ENCODE assay signal across 9 mouse cellular contexts in genomic region chr19:8965075-8965474, GRCm38 (mm10). TPM values are rescaled to one million over a fixed set of nuclear protein-coding genes. Genes with fewer than 3 reads are reported as not detected.
DNase-seq lines count a peak whose midpoint lies in the region; ATAC-seq and TF ChIP-seq lines count a peak whose summit lies in the region.
"Had no signal": no experiment of that assay in that cellular context is flagged by ENCODE, and none has a peak within 500 bp of the region (broad histone marks: within the 10 kb centered on the region; RNA-seq: fewer than 3 reads in every experiment).

No protein-coding gene starts in this region.

- H3K27ac ChIP-seq in hindbrain, embryonic 12.5 days, result no peak overlapping the region; the same call in 1 of the 2 replicates
- H3K27ac ChIP-seq in hindbrain, embryonic 16.5 days (ENCODE audit: low read depth, low read length), result no peak overlapping the region
- H3K27ac ChIP-seq in midbrain, embryonic 10.5 days (replicated peaks), result no peak overlapping the region
- no peak overlapping the region for H3K27ac ChIP-seq in midbrain, postnatal 0 days (ENCODE audit: low read depth, low read length)
- no peak overlapping the region for H3K27ac ChIP-seq in intestine, embryonic 15.5 days
- peak overlapping the region; percentile 96; the same call in 1 of the 2 replicates for H3K27ac ChIP-seq in limb, embryonic 15.5 days

- H3K27me3 ChIP-seq in hindbrain, embryonic 12.5 days, result no peaks in the 10 kb centered on the region
- H3K27me3 ChIP-seq in hindbrain, embryonic 16.5 days (replicated peaks; ENCODE audit: control insufficient read depth, insufficient read depth, low read length), result no peaks in the 10 kb centered on the region
- H3K27me3 ChIP-seq in midbrain, embryonic 10.5 days (ENCODE audit: low read depth, poor library complexity, severe bottlenecking), result no peaks in the 10 kb centered on the region
- H3K27me3 ChIP-seq in midbrain, postnatal 0 days (ENCODE audit: insufficient read depth, low read length), result no peaks in the 10 kb centered on the region
- H3K27me3 ChIP-seq in intestine, embryonic 15.5 days (replicated peaks), result no peaks in the 10 kb centered on the region
- no peaks in the 10 kb centered on the region for H3K27me3 ChIP-seq in limb, embryonic 15.5 days

- DNase-seq in midbrain, embryonic 10.5 days (ENCODE audit: low spot score), result no peak
- DNase-seq in midbrain, postnatal 0 days (ENCODE audit: low spot score), result no peak
- DNase-seq in right cerebral cortex, postnatal 25 days, result no peak
- DNase-seq in spleen, adult 18-20 months, result no peak
- DNase-seq: gastrocnemius, postnatal 25 days had no signal

- no peak for ATAC-seq in hindbrain, embryonic 12.5 days (ENCODE audit: low FRiP score)
- ATAC-seq in hindbrain, embryonic 16.5 days, result no peak
- ATAC-seq in midbrain, postnatal 0 days (ENCODE audit: low FRiP score), result no peak
- no peak for ATAC-seq in intestine, embryonic 15.5 days
- no peak for ATAC-seq in limb, embryonic 15.5 days (ENCODE audit: insufficient number of reproducible peaks, low FRiP score, low TSS enrichment, low read depth)

- H3K9ac ChIP-seq in hindbrain, embryonic 12.5 days, result peak overlapping the region; percentile 58; the same call in 1 of the 2 replicates
- H3K9ac ChIP-seq in hindbrain, embryonic 16.5 days (ENCODE audit: low read depth, low read length), result no peak overlapping the region
- no peak overlapping the region for H3K9ac ChIP-seq in midbrain, postnatal 0 days (replicated peaks; ENCODE audit: low read length, poor library complexity, severe bottlenecking)
- H3K9ac ChIP-seq in intestine, embryonic 15.5 days, result peak overlapping the region; percentile 52; the same call in 1 of the 2 replicates
- no peak overlapping the region for H3K9ac ChIP-seq in limb, embryonic 15.5 days

- TF ChIP-seq CTCF in midbrain, postnatal 0 days (IDR thresholded peaks at IDR 0.05), result no peak

- no peak overlapping the region for H3K4me2 ChIP-seq in hindbrain, embryonic 12.5 days (replicated peaks)
- no peak overlapping the region for H3K4me2 ChIP-seq in hindbrain, embryonic 16.5 days (ENCODE audit: low read length)
- no peak overlapping the region for H3K4me2 ChIP-seq in midbrain, postnatal 0 days (ENCODE audit: low read depth, low read length, poor library complexity, severe bottlenecking)
- no peak overlapping the region; the same call in 1 of the 2 replicates for H3K4me2 ChIP-seq in intestine, embryonic 15.5 days (replicated peaks)
- H3K4me2 ChIP-seq in limb, embryonic 15.5 days, result no peak overlapping the region

- WGBS in hindbrain, embryonic 12.5 days, result 84% methylated on average over 11 of the region's 11 CpGs
- WGBS in hindbrain, embryonic 16.5 days, result 92% methylated on average over 11 of the region's 11 CpGs
- 94% methylated on average over 11 of the region's 11 CpGs for WGBS in midbrain, embryonic 10.5 days
- 87% methylated on average over 11 of the region's 11 CpGs for WGBS in midbrain, postnatal 0 days
- WGBS in intestine, embryonic 15.5 days, result 84% methylated on average over 11 of the region's 11 CpGs
- WGBS in limb, embryonic 15.5 days, result 91% methylated on average over 11 of the region's 11 CpGs

- peaks cover 27% of the 10 kb centered on the region for H3K4me1 ChIP-seq in hindbrain, embryonic 12.5 days
- peaks cover 12% of the 10 kb centered on the region for H3K4me1 ChIP-seq in hindbrain, embryonic 16.5 days (ENCODE audit: control insufficient read depth, insufficient read depth, low read depth, low read length)
- peaks cover 29% of the 10 kb centered on the region for H3K4me1 ChIP-seq in midbrain, embryonic 10.5 days
- H3K4me1 ChIP-seq in midbrain, postnatal 0 days (ENCODE audit: insufficient read depth, low read length), result no peaks in the 10 kb centered on the region
- H3K4me1 ChIP-seq in intestine, embryonic 15.5 days (replicated peaks), result peaks cover 9% of the 10 kb centered on the region
- peaks cover 17% of the 10 kb centered on the region for H3K4me1 ChIP-seq in limb, embryonic 15.5 days

- H3K36me3 ChIP-seq in hindbrain, embryonic 12.5 days, result peaks cover 74% of the 10 kb centered on the region
- peaks cover 42% of the 10 kb centered on the region for H3K36me3 ChIP-seq in hindbrain, embryonic 16.5 days (ENCODE audit: control insufficient read depth, insufficient read depth, low read length)
- H3K36me3 ChIP-seq in midbrain, embryonic 10.5 days, result peaks cover 78% of the 10 kb centered on the region
- peaks cover 60% of the 10 kb centered on the region for H3K36me3 ChIP-seq in midbrain, postnatal 0 days (ENCODE audit: insufficient read depth, low read length)
- peaks cover 30% of the 10 kb centered on the region for H3K36me3 ChIP-seq in intestine, embryonic 15.5 days
- H3K36me3 ChIP-seq in limb, embryonic 15.5 days, result peaks cover 71% of the 10 kb centered on the region

- H3K4me3 ChIP-seq in hindbrain, embryonic 12.5 days, result no peak overlapping the region
- no peak overlapping the region for H3K4me3 ChIP-seq in hindbrain, embryonic 16.5 days (ENCODE audit: low read length)
- H3K4me3 ChIP-seq in midbrain, embryonic 10.5 days, result 0 out of 2 replicates have a peak overlapping the region, but pooled peaks have one; percentile 16
- H3K4me3 ChIP-seq in midbrain, postnatal 0 days (ENCODE audit: low read depth, low read length), result no peak overlapping the region
- no peak overlapping the region for H3K4me3 ChIP-seq in intestine, embryonic 15.5 days (replicated peaks)
- 0 out of 2 replicates have a peak overlapping the region, but pooled peaks have one; percentile 0 for H3K4me3 ChIP-seq in limb, embryonic 15.5 days

- H3K9me3 ChIP-seq in hindbrain, embryonic 12.5 days (replicated peaks), result no peaks in the 10 kb centered on the region
- no peaks in the 10 kb centered on the region for H3K9me3 ChIP-seq in hindbrain, embryonic 16.5 days (ENCODE audit: control insufficient read depth, low read length)
- H3K9me3 ChIP-seq in midbrain, embryonic 10.5 days (replicated peaks), result no peaks in the 10 kb centered on the region
- no peaks in the 10 kb centered on the region for H3K9me3 ChIP-seq in midbrain, postnatal 0 days (ENCODE audit: low read length)
- H3K9me3 ChIP-seq in intestine, embryonic 15.5 days, result no peaks in the 10 kb centered on the region
- H3K9me3 ChIP-seq in limb, embryonic 15.5 days, result no peaks in the 10 kb centered on the region

RNA-seq across cellular contexts. Expression of gene Eef1g, which starts 1.8 kb away (rescaled TPM):
- 352 and 372 TPM in 2 replicates for polyA plus RNA-seq in hindbrain, embryonic 12.5 days (2016; fragmentation: Nextera tagmentation; extraction: Ambion mirVana)
- 284 and 301 TPM in 2 replicates for polyA plus RNA-seq in hindbrain, embryonic 16.5 days (2015; fragmentation: Nextera tagmentation; extraction: Ambion mirVana)
- 438 and 514 TPM in 2 replicates for polyA plus RNA-seq in midbrain, embryonic 10.5 days (2016; fragmentation: Nextera tagmentation; extraction: Ambion mirVana)
- 496 and 583 TPM in 2 replicates for total RNA-seq in midbrain, postnatal 0 days (2014; rRNA removed)
- 258 and 265 TPM in 2 replicates for polyA plus RNA-seq in midbrain, postnatal 0 days (2015; fragmentation: Nextera tagmentation; extraction: Ambion mirVana)
- 436 and 453 TPM in 2 replicates for polyA plus RNA-seq in intestine, embryonic 15.5 days (2015; fragmentation: Nextera tagmentation; extraction: Ambion mirVana)
- polyA plus RNA-seq in limb, embryonic 15.5 days (2015; fragmentation: Nextera tagmentation; extraction: Ambion mirVana), result 467 and 482 TPM in 2 replicates

RNA-seq across cellular contexts. Expression of gene Tut1, which starts 11.4 kb away (rescaled TPM):
- polyA plus RNA-seq in hindbrain, embryonic 12.5 days (2016; fragmentation: Nextera tagmentation; extraction: Ambion mirVana), result 32.3 and 35.7 TPM in 2 replicates
- polyA plus RNA-seq in hindbrain, embryonic 16.5 days (2015; fragmentation: Nextera tagmentation; extraction: Ambion mirVana), result 23.9 and 26.3 TPM in 2 replicates
- 36.5 and 40.2 TPM in 2 replicates for polyA plus RNA-seq in midbrain, embryonic 10.5 days (2016; fragmentation: Nextera tagmentation; extraction: Ambion mirVana)
- total RNA-seq in midbrain, postnatal 0 days (2014; rRNA removed), result 18.1 and 19.0 TPM in 2 replicates
- 15.1 and 18.4 TPM in 2 replicates for polyA plus RNA-seq in midbrain, postnatal 0 days (2015; fragmentation: Nextera tagmentation; extraction: Ambion mirVana)
- polyA plus RNA-seq in intestine, embryonic 15.5 days (2015; fragmentation: Nextera tagmentation; extraction: Ambion mirVana), result 29.7 and 30.4 TPM in 2 replicates
- polyA plus RNA-seq in limb, embryonic 15.5 days (2015; fragmentation: Nextera tagmentation; extraction: Ambion mirVana), result 29.3 and 30.0 TPM in 2 replicates

RNA-seq across cellular contexts. Expression of gene Mta2, which starts 23.4 kb away (rescaled TPM):
- 174 and 185 TPM in 2 replicates for polyA plus RNA-seq in hindbrain, embryonic 12.5 days (2016; fragmentation: Nextera tagmentation; extraction: Ambion mirVana)
- 91.3 and 103 TPM in 2 replicates for polyA plus RNA-seq in hindbrain, embryonic 16.5 days (2015; fragmentation: Nextera tagmentation; extraction: Ambion mirVana)
- polyA plus RNA-seq in midbrain, embryonic 10.5 days (2016; fragmentation: Nextera tagmentation; extraction: Ambion mirVana), result 178 and 191 TPM in 2 replicates
- total RNA-seq in midbrain, postnatal 0 days (2014; rRNA removed), result 64.3 and 65.6 TPM in 2 replicates
- polyA plus RNA-seq in midbrain, postnatal 0 days (2015; fragmentation: Nextera tagmentation; extraction: Ambion mirVana), result 73.6 and 77.9 TPM in 2 replicates
- 130 and 139 TPM in 2 replicates for polyA plus RNA-seq in intestine, embryonic 15.5 days (2015; fragmentation: Nextera tagmentation; extraction: Ambion mirVana)
- 155 and 160 TPM in 2 replicates for polyA plus RNA-seq in limb, embryonic 15.5 days (2015; fragmentation: Nextera tagmentation; extraction: Ambion mirVana)

RNA-seq across cellular contexts. Expression of gene Ahnak, which starts 24.0 kb away (rescaled TPM):
- 12.7 and 15.4 TPM in 2 replicates for polyA plus RNA-seq in hindbrain, embryonic 12.5 days (2016; fragmentation: Nextera tagmentation; extraction: Ambion mirVana)
- polyA plus RNA-seq in hindbrain, embryonic 16.5 days (2015; fragmentation: Nextera tagmentation; extraction: Ambion mirVana), result 3.5 and 4.8 TPM in 2 replicates
- polyA plus RNA-seq in midbrain, embryonic 10.5 days (2016; fragmentation: Nextera tagmentation; extraction: Ambion mirVana), result 6.6 and 8.8 TPM in 2 replicates
- 13.0 and 19.2 TPM in 2 replicates for total RNA-seq in midbrain, postnatal 0 days (2014; rRNA removed)
- 4.4 and 5.7 TPM in 2 replicates for polyA plus RNA-seq in midbrain, postnatal 0 days (2015; fragmentation: Nextera tagmentation; extraction: Ambion mirVana)
- 22.4 and 25.0 TPM in 2 replicates for polyA plus RNA-seq in intestine, embryonic 15.5 days (2015; fragmentation: Nextera tagmentation; extraction: Ambion mirVana)
- 96.4 and 104 TPM in 2 replicates for polyA plus RNA-seq in limb, embryonic 15.5 days (2015; fragmentation: Nextera tagmentation; extraction: Ambion mirVana)

RNA-seq across cellular contexts. Expression of gene Eml3, which starts 35.7 kb away (rescaled TPM):
- 17.0 and 17.1 TPM in 2 replicates for polyA plus RNA-seq in hindbrain, embryonic 12.5 days (2016; fragmentation: Nextera tagmentation; extraction: Ambion mirVana)
- 10.3 and 11.3 TPM in 2 replicates for polyA plus RNA-seq in hindbrain, embryonic 16.5 days (2015; fragmentation: Nextera tagmentation; extraction: Ambion mirVana)
- 22.9 and 23.5 TPM in 2 replicates for polyA plus RNA-seq in midbrain, embryonic 10.5 days (2016; fragmentation: Nextera tagmentation; extraction: Ambion mirVana)
- 6.3 and 9.3 TPM in 2 replicates for total RNA-seq in midbrain, postnatal 0 days (2014; rRNA removed)
- polyA plus RNA-seq in midbrain, postnatal 0 days (2015; fragmentation: Nextera tagmentation; extraction: Ambion mirVana), result 8.7 and 9.0 TPM in 2 replicates
- 24.2 and 28.4 TPM in 2 replicates for polyA plus RNA-seq in intestine, embryonic 15.5 days (2015; fragmentation: Nextera tagmentation; extraction: Ambion mirVana)
- 41.8 and 42.7 TPM in 2 replicates for polyA plus RNA-seq in limb, embryonic 15.5 days (2015; fragmentation: Nextera tagmentation; extraction: Ambion mirVana)

Comparison
In these comparisons a context has a peak if more than half of its experiments do, and no peak if none do; other contexts are left out.
1. H3K4me3 ChIP-seq: peak in midbrain, embryonic 10.5 days (single experiment) and limb, embryonic 15.5 days (single experiment); none in hindbrain, embryonic 12.5 days (single experiment), hindbrain, embryonic 16.5 days (single experiment), midbrain, postnatal 0 days (single experiment) and intestine, embryonic 15.5 days (single experiment).
2. H3K9ac ChIP-seq: peak in hindbrain, embryonic 12.5 days (single experiment) and intestine, embryonic 15.5 days (single experiment); none in hindbrain, embryonic 16.5 days (single experiment), midbrain, postnatal 0 days (single experiment) and limb, embryonic 15.5 days (single experiment).